In the genomic region with DNA sequence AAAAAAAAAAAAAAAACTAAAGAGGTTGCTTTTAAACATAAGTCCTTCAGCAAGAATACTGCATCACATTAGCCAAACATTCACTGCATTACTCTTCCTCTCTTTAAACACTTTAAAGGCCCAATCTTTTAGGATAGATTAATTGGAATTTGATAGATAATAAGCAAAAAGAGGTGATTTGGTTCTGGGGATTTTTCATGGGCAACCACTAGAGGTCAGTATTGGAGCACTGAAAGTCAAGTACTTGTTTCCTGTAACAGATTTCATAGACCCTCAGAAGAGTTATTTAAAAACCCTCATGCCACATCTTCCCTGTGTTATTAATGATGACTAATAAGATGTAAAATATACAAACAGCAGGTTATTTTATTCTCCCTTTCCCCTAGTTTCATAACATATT, we compare ENCODE assay signal across 8 mouse cellular contexts.
DNase-seq lines count a peak whose midpoint lies in the region; ATAC-seq and TF ChIP-seq lines count a peak whose summit lies in the region.

No protein-coding gene starts in this region.

- no peak overlapping the region for H3K4me2 ChIP-seq in kidney, embryonic 15.5 days
- no peak overlapping the region for H3K4me2 ChIP-seq in lung, postnatal 0 days (replicated peaks; ENCODE audit: low read depth, low read length)

- TF ChIP-seq EP300 in lung, postnatal 0 days (IDR thresholded peaks at IDR 0.05) = no peak

- peak; percentile 76 for TF ChIP-seq CTCF in lung, postnatal 0 days (IDR thresholded peaks at IDR 0.05)

- DNase-seq in kidney, postnatal 14 days = peak; percentile 43
- DNase-seq in CD4-positive helper T cell, adult 2 months (ENCODE audit: low read depth, low spot score) = peak; percentile 60
- peak; percentile 40 for DNase-seq in ES-E14 (ENCODE audit: low read depth, low spot score)
- DNase-seq in cerebellum, postnatal 36 days = peak; percentile 14 to 52
- peak; percentile 53 for DNase-seq in lung, postnatal 0 days (ENCODE audit: low spot score)
- DNase-seq in ovary, adult 18-20 months (ENCODE audit: low spot score) = no peak
- DNase-seq in urinary bladder, postnatal 10 days (ENCODE audit: low spot score) = no peak

- H3K27me3 ChIP-seq in kidney, embryonic 15.5 days = no peaks in the 10 kb centered on the region
- H3K27me3 ChIP-seq in lung, postnatal 0 days (replicated peaks; ENCODE audit: insufficient read depth, low read length) = no peaks in the 10 kb centered on the region

- no peak overlapping the region for H3K4me3 ChIP-seq in kidney, embryonic 15.5 days (replicated peaks)
- no peak overlapping the region for H3K4me3 ChIP-seq in ES-E14 (ENCODE audit: insufficient read depth in 1 of 2, low read depth in 1 of 2, low read length in 2 of 2, poor library complexity in 1 of 2, severe bottlenecking in 1 of 2)
- no peak overlapping the region for H3K4me3 ChIP-seq in lung, postnatal 0 days (ENCODE audit: low read depth, low read length)

- H3K9ac ChIP-seq in kidney, embryonic 15.5 days = no peak overlapping the region
- H3K9ac ChIP-seq in ES-E14 (ENCODE audit: insufficient read depth, low read depth, low read length, poor library complexity, severe bottlenecking) = no peak overlapping the region
- H3K9ac ChIP-seq in lung, postnatal 0 days (replicated peaks; ENCODE audit: low read depth) = no peak overlapping the region

- in situ Hi-C loops in ES-E14 (cut with MboI; ENCODE audit: low sequenced_read_pairs in 2 of 2, unreplicated experiment in 2 of 2) = no loop called here

- no peak overlapping the region for H3K27ac ChIP-seq in kidney, embryonic 15.5 days
- H3K27ac ChIP-seq in ES-E14 (ENCODE audit: insufficient read depth, low read depth, low read length, poor library complexity, severe bottlenecking) = no peak overlapping the region
- H3K27ac ChIP-seq in lung, postnatal 0 days (ENCODE audit: low read length) = no peak overlapping the region

- no peak for ATAC-seq in kidney, embryonic 15.5 days (replicated peaks; ENCODE audit: low FRiP score)
- ATAC-seq in lung, postnatal 0 days = no peak

- no peaks in the 10 kb centered on the region for H3K4me1 ChIP-seq in kidney, embryonic 15.5 days
- no peaks in the 10 kb centered on the region; a peak in 1 of 4 replicates for H3K4me1 ChIP-seq in ES-E14 (ENCODE audit: control insufficient read depth in 2 of 2, insufficient read depth in 2 of 2, low read length in 2 of 2, poor library complexity in 1 of 2)
- H3K4me1 ChIP-seq in lung, postnatal 0 days (ENCODE audit: insufficient read depth, low read depth, low read length) = no peaks in the 10 kb centered on the region

- H3K36me3 ChIP-seq in kidney, embryonic 15.5 days = no peaks in the 10 kb centered on the region
- no peaks in the 10 kb centered on the region for H3K36me3 ChIP-seq in ES-E14 (ENCODE audit: control insufficient read depth, insufficient read depth, low read length, poor library complexity, severe bottlenecking)
- H3K36me3 ChIP-seq in lung, postnatal 0 days (ENCODE audit: insufficient read depth, low read length) = no peaks in the 10 kb centered on the region

- H3K9me3 ChIP-seq in kidney, embryonic 15.5 days (replicated peaks) = no peaks in the 10 kb centered on the region
- H3K9me3 ChIP-seq in ES-E14 (ENCODE audit: control insufficient read depth, insufficient read depth, low read depth, low read length) = no peaks in the 10 kb centered on the region
- no peaks in the 10 kb centered on the region for H3K9me3 ChIP-seq in lung, postnatal 0 days (ENCODE audit: low read length)

TF ChIP-seq in ES-E14, 5 proteins besides CTCF, POLR2A, EP300 and RAD21:
- TF ChIP-seq CHD2 (IDR thresholded peaks at IDR 0.05; ENCODE audit: low read depth, low read length) (no peak), HCFC1 (IDR thresholded peaks at IDR 0.05; ENCODE audit: borderline replicate concordance, insufficient read depth, low read length) (no peak), ZNF384 (IDR thresholded peaks at IDR 0.05; ENCODE audit: low read depth, low read length) (peak; percentile 77), ZC3H11A (IDR thresholded peaks at IDR 0.05; ENCODE audit: borderline replicate concordance, low read depth, low read length) (peak; percentile 27; the same call in 1 of the 2 replicates), MAFK (IDR thresholded peaks at IDR 0.05; ENCODE audit: insufficient read depth, low read depth, low read length) (no peak)
TF ChIP-seq in ES-E14: peak in this region for 2.

Comparison
In these comparisons a context has a peak if more than half of its experiments do, and no peak if none do; other contexts are left out.
1. DNase-seq: peak in kidney, postnatal 14 days (single experiment), CD4-positive helper T cell, adult 2 months (single experiment), ES-E14 (single experiment), cerebellum, postnatal 36 days (2 of 2) and lung, postnatal 0 days (single experiment); none in ovary, adult 18-20 months (single experiment) and urinary bladder, postnatal 10 days (single experiment).